Mouse (Mus musculus) midbrain, embryonic 14.5 days (tissue): ENCODE results near the gene Ust. TPM values are rescaled to one million over a fixed set of nuclear protein-coding genes. Genes with fewer than 3 reads are reported as not detected.

Experiments
- ATAC-seq: fragments of 200-750 bp; cut with Nextera tagmentation; 2 replicates; pipeline ENCODE4 v1.8.0; 2017; ENCODE audit warnings: moderate number of reproducible peaks, moderate library complexity; ENCODE audit not compliant: low FRiP score, low TSS enrichment
- DNase-seq: peaks from one replicate; pipeline ENCODE4 v3.0.0-alpha.2; 2015
- H3K27ac ChIP-seq: fragments of 300-500 bp; sonication (generic); replicated peaks from 2 replicates; pipeline ENCODE4 v1.5.1; 2014; ENCODE audit warnings: mild to moderate bottlenecking, low read depth, low read length, moderate library complexity
- H3K27me3 ChIP-seq: fragments of 300-500 bp; sonication (generic); 2 replicates; pipeline ENCODE4 v1.6.1; 2014; ENCODE audit warnings: low read length, control low read depth, mixed read lengths; ENCODE audit not compliant: control insufficient read depth, insufficient read depth
- H3K36me3 ChIP-seq: fragments of 300-500 bp; sonication (generic); 2 replicates; pipeline ENCODE4 v1.6.1; 2014; ENCODE audit warnings: low read length, control low read depth; ENCODE audit not compliant: control insufficient read depth, insufficient read depth
- H3K4me1 ChIP-seq: fragments of 300-500 bp; sonication (generic); 2 replicates; pipeline ENCODE4 v1.6.1; 2014; ENCODE audit warnings: mild to moderate bottlenecking, antibody characterized with exemption, low read length, control low read depth; ENCODE audit not compliant: control insufficient read depth, insufficient read depth
- H3K4me2 ChIP-seq: fragments of 300-500 bp; sonication (generic); 2 replicates; pipeline ENCODE4 v1.6.1; 2014; ENCODE audit warnings: mild to moderate bottlenecking, low read length, moderate library complexity
- H3K4me3 ChIP-seq: fragments of 300-500 bp; sonication (generic); replicated peaks from 2 replicates; pipeline ENCODE4 v1.5.1; 2014; ENCODE audit warnings: low read depth, low read length
- H3K9ac ChIP-seq: fragments of 300-500 bp; sonication (generic); replicated peaks from 2 replicates; pipeline ENCODE4 v1.6.1; 2014; ENCODE audit warnings: mild to moderate bottlenecking, low read length, moderate library complexity
- H3K9me3 ChIP-seq: fragments of 300-500 bp; sonication (generic); 2 replicates; pipeline ENCODE4 v1.6.1; 2016; ENCODE audit warnings: low read length, control low read depth, mixed read lengths; ENCODE audit not compliant: control insufficient read depth
- WGBS: fragments of 180-500 bp; shearing (Covaris S2); extraction: QIAGEN DNeasy Blood & Tissue Kit; methylation state at CpG from one replicate; pipeline ENCODE4 v1.1.7; 2014; 5-methylcytosine and 5-hydroxymethylcytosine counted together
- polyA plus RNA-seq: library from polyadenylated mRNA; unstranded; fragments of >200 nt; fragmentation: Nextera tagmentation; extraction: Ambion mirVana; gene quantifications from 2 replicates; pipeline ENCODE4 v1.2.1, GENCODE M21; 2014

The Ust gene
- polyA plus RNA-seq, 1 experiment from 2014 or later: 3.4 TPM

- Histone ChIP-seq H3K4me2 (no peak overlapping the region), H3K9me3 (no peaks in the 10 kb centered on the region), H3K9ac (no peak overlapping the region), H3K4me1 (0 out of 2 replicates have a peak, but pooled peaks cover 9% of the 10 kb centered on the region), H3K27me3 (no peaks in the 10 kb centered on the region), H3K4me3 (no peak overlapping the region), H3K27ac (no peak overlapping the region), H3K36me3 (no peaks in the 10 kb centered on the region)
- DNase-seq (no peak), ATAC-seq (no peak)
- WGBS: 14% methylated on average over 1 of the region's 1 CpGs
Observed at GRCm38 (mm10) chr10:8365816-8366215, 152.8 kb downstream of the Ust start.

DNA sequence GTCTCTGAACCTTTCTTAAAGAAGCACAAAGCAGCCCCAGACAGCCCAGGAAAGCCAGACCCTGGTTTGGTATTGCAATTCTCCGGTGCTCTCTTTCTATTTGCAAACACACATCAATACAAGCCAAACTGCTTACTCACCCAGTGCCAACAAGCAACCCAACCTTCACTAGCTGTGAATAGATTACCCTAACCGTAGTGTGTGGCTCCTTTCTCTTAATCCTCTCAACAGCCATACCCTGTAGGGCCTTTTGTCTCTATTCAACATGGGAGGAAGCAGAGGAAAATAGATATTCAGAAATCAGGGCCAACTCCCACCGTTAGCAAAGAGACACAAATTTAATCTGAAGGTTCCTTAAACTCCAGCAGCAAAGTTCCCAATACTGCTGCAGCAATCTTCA is 154.4 kb downstream of the Ust start:
- no peaks in the 10 kb centered on the region for H3K36me3 ChIP-seq
- H3K9me3 ChIP-seq: no peaks in the 10 kb centered on the region
- no peaks in the 10 kb centered on the region for H3K27me3 ChIP-seq
- H3K4me1 ChIP-seq: 0 out of 2 replicates have a peak, but pooled peaks cover 9% of the 10 kb centered on the region
- H3K27ac ChIP-seq: no peak overlapping the region
- DNase-seq (peak; percentile 7), ATAC-seq (no peak)
- H3K4me2 ChIP-seq: no peak overlapping the region
- H3K9ac ChIP-seq: no peak overlapping the region
- H3K4me3 ChIP-seq: no peak overlapping the region
- 7% methylated on average over 3 of the region's 3 CpGs for whole genome bisulfite sequencing

DNA sequence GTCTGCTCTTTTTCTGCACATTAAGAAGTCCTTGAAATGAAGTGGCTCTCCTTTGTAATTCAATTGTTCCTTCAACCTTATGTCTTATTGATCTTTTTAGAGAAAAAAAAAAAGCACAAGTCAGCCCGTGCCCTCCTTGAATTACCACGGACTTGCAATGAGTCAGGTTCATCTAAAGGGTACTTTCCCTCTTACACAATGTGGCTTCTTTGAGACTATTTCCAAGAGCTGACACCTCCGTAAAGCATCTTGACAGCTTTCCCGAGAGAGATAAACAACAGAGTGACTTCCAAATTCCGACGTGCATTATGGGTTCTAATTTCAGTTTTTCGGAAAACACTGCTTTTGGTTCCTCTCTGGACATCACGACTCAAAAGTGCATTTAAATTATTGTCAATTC is 155.3 kb downstream of the Ust start:
- Histone ChIP-seq H3K36me3 (no peaks in the 10 kb centered on the region), H3K27me3 (no peaks in the 10 kb centered on the region), H3K4me2 (no peak overlapping the region), H3K27ac (no peak overlapping the region), H3K9me3 (no peaks in the 10 kb centered on the region), H3K9ac (no peak overlapping the region), H3K4me3 (no peak overlapping the region), H3K4me1 (0 out of 2 replicates have a peak, but pooled peaks cover 9% of the 10 kb centered on the region)
- 17% methylated on average over 8 of the region's 8 CpGs for WGBS
- ATAC-seq (no peak), DNase-seq (peak; percentile 8)

- Histone ChIP-seq H3K9me3 (no peaks in the 10 kb centered on the region), H3K36me3 (no peaks in the 10 kb centered on the region), H3K4me3 (no peak overlapping the region), H3K27ac (no peak overlapping the region), H3K4me2 (no peak overlapping the region), H3K27me3 (no peaks in the 10 kb centered on the region), H3K9ac (no peak overlapping the region), H3K4me1 (0 out of 2 replicates have a peak, but pooled peaks cover 3% of the 10 kb centered on the region)
- WGBS: 90% methylated on average over 15 of the region's 15 CpGs
- ATAC-seq (no peak), DNase-seq (no peak)
Observed at GRCm38 (mm10) chr10:8358286-8359045, 160.2 kb downstream of the Ust start.

- Histone ChIP-seq H3K27ac (no peak overlapping the region), H3K27me3 (no peaks in the 10 kb centered on the region), H3K4me1 (no peaks in the 10 kb centered on the region), H3K4me3 (no peak overlapping the region), H3K4me2 (no peak overlapping the region), H3K36me3 (no peaks in the 10 kb centered on the region), H3K9ac (no peak overlapping the region), H3K9me3 (no peaks in the 10 kb centered on the region)
- DNase-seq (no peak), ATAC-seq (no peak)
- WGBS: 84% methylated on average over 4 of the region's 4 CpGs
Observed at GRCm38 (mm10) chr10:8353534-8353933, 165.1 kb downstream of the Ust start.

DNA sequence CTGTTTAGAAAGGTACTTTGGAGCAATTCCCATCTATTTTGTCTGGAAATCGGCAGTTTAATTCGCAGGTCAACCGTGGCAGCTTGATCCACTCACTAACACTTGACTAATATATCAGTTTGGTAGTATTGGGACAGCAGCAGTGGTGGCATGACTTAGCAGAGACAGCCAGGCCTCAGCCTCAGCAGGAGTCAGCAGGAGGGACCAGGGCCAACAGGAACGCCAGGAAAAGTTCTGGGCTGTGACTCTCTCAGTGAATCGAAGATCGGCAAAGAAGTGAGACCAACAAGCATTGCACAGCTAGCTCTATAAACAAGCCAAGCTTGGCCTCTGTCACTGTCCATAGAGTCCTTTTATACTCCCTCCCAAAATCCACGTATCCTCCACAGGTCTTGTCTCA is 168.0 kb downstream of the Ust start:
- H3K4me3 ChIP-seq: no peak overlapping the region
- no peak overlapping the region for H3K27ac ChIP-seq
- WGBS: 90% methylated on average over 7 of the region's 7 CpGs
- no peak overlapping the region for H3K9ac ChIP-seq
- H3K4me1 ChIP-seq: no peaks in the 10 kb centered on the region
- no peaks in the 10 kb centered on the region for H3K9me3 ChIP-seq
- no peaks in the 10 kb centered on the region for H3K27me3 ChIP-seq
- DNase-seq (no peak), ATAC-seq (no peak)
- no peaks in the 10 kb centered on the region for H3K36me3 ChIP-seq
- H3K4me2 ChIP-seq: no peak overlapping the region

DNA sequence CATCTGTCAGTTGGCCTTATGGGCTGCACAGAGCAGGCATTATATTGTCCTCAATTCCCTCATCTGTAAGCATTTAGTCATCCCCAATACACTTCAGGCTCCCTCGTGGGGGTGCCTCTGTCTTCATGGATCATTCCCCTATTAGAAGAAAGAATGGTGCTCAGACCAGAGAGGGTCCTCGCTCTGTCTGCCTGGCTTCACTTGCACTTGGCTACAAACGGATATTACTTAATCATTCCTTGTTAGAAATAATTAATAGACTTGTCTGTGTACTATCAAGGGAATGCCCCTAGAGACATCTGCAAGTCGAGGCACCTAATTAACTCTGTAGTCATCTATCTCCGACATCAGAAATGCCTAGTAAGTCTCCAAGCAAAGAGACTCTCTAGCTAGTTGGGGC is 171.1 kb downstream of the Ust start:
- WGBS: 66% methylated on average over 5 of the region's 5 CpGs
- ATAC-seq: no peak
- DNase-seq: no peak
- Histone ChIP-seq H3K27me3 (no peaks in the 10 kb centered on the region), H3K9me3 (no peaks in the 10 kb centered on the region), H3K9ac (no peak overlapping the region), H3K4me1 (no peaks in the 10 kb centered on the region), H3K36me3 (no peaks in the 10 kb centered on the region), H3K27ac (no peak overlapping the region), H3K4me3 (no peak overlapping the region), H3K4me2 (no peak overlapping the region)

GRCm38 (mm10) chr10:8342556-8342955 is 176.1 kb downstream of the Ust start:
- H3K4me1 ChIP-seq: no peaks in the 10 kb centered on the region
- ATAC-seq (no peak), DNase-seq (no peak)
- H3K27me3 ChIP-seq: no peaks in the 10 kb centered on the region
- no peaks in the 10 kb centered on the region for H3K9me3 ChIP-seq
- H3K9ac ChIP-seq: no peak overlapping the region
- WGBS: 86% methylated on average over 2 of the region's 2 CpGs
- no peak overlapping the region for H3K4me3 ChIP-seq
- no peak overlapping the region for H3K4me2 ChIP-seq
- no peak overlapping the region for H3K27ac ChIP-seq
- no peaks in the 10 kb centered on the region for H3K36me3 ChIP-seq
